Comparison of ENCODE assay signal across 20 mouse cellular contexts in the genomic region with DNA sequence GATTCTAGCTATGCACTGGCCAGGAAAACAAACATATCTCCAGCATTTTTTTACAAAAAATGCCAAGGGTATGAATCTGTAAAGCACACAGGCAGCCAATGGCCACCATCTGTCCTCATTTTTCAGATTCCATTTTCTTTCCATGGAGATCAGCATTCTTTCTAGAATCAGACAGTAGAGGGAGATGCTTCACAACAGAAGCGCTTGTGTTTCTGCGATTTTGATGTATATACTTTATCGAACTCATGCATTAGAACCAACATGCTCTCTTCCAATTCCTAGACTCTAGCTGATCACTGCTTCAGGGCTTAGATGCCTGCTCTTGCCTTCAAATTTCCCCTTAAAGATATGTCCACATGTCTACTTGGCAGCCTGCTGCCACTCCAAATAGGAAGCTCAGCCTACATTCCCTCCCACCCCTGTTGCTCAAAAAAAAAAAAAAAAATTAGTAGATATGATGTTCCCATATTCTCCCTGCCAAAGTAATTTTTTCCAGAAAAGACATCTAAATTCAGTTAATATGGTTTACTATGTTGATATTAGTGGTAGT. TPM values are rescaled to one million over a fixed set of nuclear protein-coding genes. Genes with fewer than 3 reads are reported as not detected.
DNase-seq lines count a peak whose midpoint lies in the region; ATAC-seq and TF ChIP-seq lines count a peak whose summit lies in the region.
"Had no signal": no experiment of that assay in that cellular context is flagged by ENCODE, and none has a peak within 500 bp of the region (broad histone marks: within the 10 kb centered on the region; RNA-seq: fewer than 3 reads in every experiment).

No protein-coding gene starts in this region.

- no peak overlapping the region for H3K4me3 ChIP-seq in forebrain, postnatal 0 days (ENCODE audit: low read depth, low read length)
- H3K4me3 ChIP-seq in forebrain, embryonic 15.5 days, result no peak overlapping the region
- H3K4me3 ChIP-seq: heart, embryonic 10.5 days; hindbrain, embryonic 15.5 days; kidney, embryonic 15.5 days; midbrain, embryonic 12.5 days; neural tube, embryonic 12.5 days had no signal

- 62% methylated on average over 3 of the region's 3 CpGs for WGBS in forebrain, postnatal 0 days
- 82% methylated on average over 3 of the region's 3 CpGs for WGBS in forebrain, embryonic 15.5 days

- no peaks in the 10 kb centered on the region for H3K36me3 ChIP-seq in forebrain, postnatal 0 days (ENCODE audit: insufficient read depth)
- no peaks in the 10 kb centered on the region for H3K36me3 ChIP-seq in forebrain, embryonic 15.5 days
- H3K36me3 ChIP-seq: heart, embryonic 10.5 days; hindbrain, embryonic 15.5 days; kidney, embryonic 15.5 days; midbrain, embryonic 12.5 days; neural tube, embryonic 12.5 days had no signal

- H3K27ac ChIP-seq in forebrain, postnatal 0 days (ENCODE audit: low read depth, low read length), result 0 out of 2 replicates have a peak overlapping the region, but pooled peaks have one; percentile 22
- H3K27ac ChIP-seq in forebrain, embryonic 15.5 days (replicated peaks), result no peak overlapping the region
- H3K27ac ChIP-seq: heart, embryonic 10.5 days; hindbrain, embryonic 15.5 days; kidney, embryonic 15.5 days; midbrain, embryonic 12.5 days; neural tube, embryonic 12.5 days had no signal

- no peaks in the 10 kb centered on the region for H3K27me3 ChIP-seq in forebrain, postnatal 0 days (ENCODE audit: insufficient read depth, low read length)
- no peaks in the 10 kb centered on the region for H3K27me3 ChIP-seq in forebrain, embryonic 15.5 days
- H3K27me3 ChIP-seq: hindbrain, embryonic 15.5 days; kidney, embryonic 15.5 days; neural tube, embryonic 12.5 days had no signal

- DNase-seq in forebrain, postnatal 0 days, result peak; percentile 55
- DNase-seq in layer of hippocampus, adult 9-11 months, result peak; percentile 23
- no peak for DNase-seq in layer of hippocampus, postnatal 25 days (ENCODE audit: extremely low spot score in 1 of 2, low spot score in 1 of 2)
- peak; percentile 87 for DNase-seq in Muller cell, postnatal 12 days (ENCODE audit: inconsistent ontology term)
- peak; percentile 29 for DNase-seq in cerebellum, adult 9-11 months
- no peak for DNase-seq in urinary bladder, adult 2 months (ENCODE audit: low spot score)
- DNase-seq in testis, postnatal 14 days (ENCODE audit: low spot score), result no peak

- H3K9ac ChIP-seq in forebrain, postnatal 0 days, result no peak overlapping the region
- no peak overlapping the region for H3K9ac ChIP-seq in forebrain, embryonic 15.5 days (replicated peaks)
- H3K9ac ChIP-seq: hindbrain, embryonic 15.5 days; kidney, embryonic 15.5 days; midbrain, embryonic 12.5 days; neural tube, embryonic 12.5 days had no signal

- peak; percentile 54 for TF ChIP-seq CTCF in forebrain, postnatal 0 days (IDR thresholded peaks at IDR 0.05; ENCODE audit: low read depth)

- peak; percentile 64 for ATAC-seq in forebrain, postnatal 0 days
- ATAC-seq in forebrain, embryonic 15.5 days (replicated peaks), result no peak
- ATAC-seq: activated CD4-positive, CD25-positive, alpha-beta regulatory T cell, adult 4 months; lung, postnatal 0 days had no signal

- H3K4me2 ChIP-seq in forebrain, postnatal 0 days (ENCODE audit: low read depth), result no peak overlapping the region
- no peak overlapping the region for H3K4me2 ChIP-seq in forebrain, embryonic 15.5 days (replicated peaks)
- H3K4me2 ChIP-seq: hindbrain, embryonic 15.5 days; kidney, embryonic 15.5 days; liver, embryonic 11.5 days; midbrain, embryonic 12.5 days; neural tube, embryonic 12.5 days had no signal

- H3K4me1 ChIP-seq in forebrain, postnatal 0 days (ENCODE audit: insufficient read depth), result no peaks in the 10 kb centered on the region
- H3K4me1 ChIP-seq in forebrain, embryonic 15.5 days, result no peaks in the 10 kb centered on the region
- H3K4me1 ChIP-seq: kidney, embryonic 15.5 days; midbrain, embryonic 12.5 days; neural tube, embryonic 12.5 days had no signal

- no peaks in the 10 kb centered on the region for H3K9me3 ChIP-seq in forebrain, postnatal 0 days (ENCODE audit: low read length)
- no peaks in the 10 kb centered on the region for H3K9me3 ChIP-seq in forebrain, embryonic 15.5 days
- H3K9me3 ChIP-seq: heart, embryonic 10.5 days; hindbrain, embryonic 15.5 days; kidney, embryonic 15.5 days; midbrain, embryonic 12.5 days; neural tube, embryonic 12.5 days had no signal

RNA-seq across cellular contexts. Expression of a gene that starts 20.4 kb away (rescaled TPM):
- 0.05 and 0.08 TPM in 2 replicates for total RNA-seq in forebrain, postnatal 0 days (2014; rRNA removed)
- polyA plus RNA-seq in forebrain, postnatal 0 days (2015; fragmentation: Nextera tagmentation; extraction: Ambion mirVana), result 0.06 and 0.13 TPM in 2 replicates
- polyA plus RNA-seq in forebrain, embryonic 15.5 days (2015; fragmentation: Nextera tagmentation; extraction: Ambion mirVana), result 0.05 and 0.15 TPM in 2 replicates
- not detected for total RNA-seq in layer of hippocampus, postnatal 25 days (2021)
- 0.57 and 0.87 TPM in 2 replicates for polyA plus RNA-seq in urinary bladder, adult 2 months (2012; rRNA removed)
- total RNA-seq: gastrocnemius, adult 18-20 months; left cerebral cortex, adult 8-10 months; MEL had no signal
- polyA plus RNA-seq: C2C12; hindbrain, embryonic 15.5 days had no signal

Comparison
In these comparisons a context has a peak if more than half of its experiments do, and no peak if none do; other contexts are left out.
1. DNase-seq: peak in forebrain, postnatal 0 days (single experiment), layer of hippocampus, adult 9-11 months (single experiment), Muller cell, postnatal 12 days (single experiment) and cerebellum, adult 9-11 months (single experiment); none in layer of hippocampus, postnatal 25 days (0 of 2), urinary bladder, adult 2 months (single experiment) and testis, postnatal 14 days (single experiment).